Mouse (Mus musculus): Measurements from ENCODE around the gene Plch2. TPM values are rescaled to one million over a fixed set of nuclear protein-coding genes. Genes with fewer than 3 reads are reported as not detected.
A peak's percentile ranks its signal among the peaks of the same experiment; 100 is the strongest.

The Plch2 gene
- polyA plus RNA-seq, 1 experiment from 2014 or later: 3.6 TPM

DNA sequence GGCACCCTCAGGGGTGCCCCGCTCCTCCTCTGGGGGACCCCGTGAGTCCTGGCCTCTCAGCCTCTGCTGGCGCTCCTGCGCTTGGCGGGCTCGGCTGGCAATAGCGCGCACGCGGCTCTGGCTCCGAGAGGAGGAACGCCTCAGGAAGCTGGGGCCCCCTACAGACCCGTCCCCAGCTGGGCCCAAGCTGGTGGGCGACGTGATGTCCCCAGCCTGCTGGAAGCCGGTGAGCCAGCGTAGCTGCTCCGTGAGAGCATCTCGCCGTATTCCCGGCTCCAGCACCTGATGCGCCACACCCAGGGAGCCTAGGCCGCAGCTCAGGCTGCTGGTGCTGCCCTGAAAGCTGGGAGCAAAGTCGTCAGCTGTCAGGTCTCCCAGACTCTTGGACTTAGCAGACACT lies 72.8 kb downstream of the Plch2 start:
- Histone ChIP-seq H3K9ac (replicated peaks; ENCODE audit: low read length) (no peak overlapping the region), H3K4me2 (replicated peaks; ENCODE audit: low read depth, low read length) (no peak overlapping the region), H3K27me3 (ENCODE audit: insufficient read depth, low read length) (no peaks in the 10 kb centered on the region), H3K27ac (ENCODE audit: low read length) (no peak overlapping the region), H3K4me3 (ENCODE audit: low read length) (no peak overlapping the region), H3K36me3 (ENCODE audit: insufficient read depth, low read length) (peaks cover 26% of the 10 kb centered on the region), H3K9me3 (ENCODE audit: low read length) (no peaks in the 10 kb centered on the region), H3K4me1 (ENCODE audit: insufficient read depth, low read length) (peaks cover 14% of the 10 kb centered on the region)
- 16% methylated on average over 24 of the region's 24 CpGs for WGBS
- ATAC-seq (ENCODE audit: low FRiP score, low TSS enrichment): no peak

DNA sequence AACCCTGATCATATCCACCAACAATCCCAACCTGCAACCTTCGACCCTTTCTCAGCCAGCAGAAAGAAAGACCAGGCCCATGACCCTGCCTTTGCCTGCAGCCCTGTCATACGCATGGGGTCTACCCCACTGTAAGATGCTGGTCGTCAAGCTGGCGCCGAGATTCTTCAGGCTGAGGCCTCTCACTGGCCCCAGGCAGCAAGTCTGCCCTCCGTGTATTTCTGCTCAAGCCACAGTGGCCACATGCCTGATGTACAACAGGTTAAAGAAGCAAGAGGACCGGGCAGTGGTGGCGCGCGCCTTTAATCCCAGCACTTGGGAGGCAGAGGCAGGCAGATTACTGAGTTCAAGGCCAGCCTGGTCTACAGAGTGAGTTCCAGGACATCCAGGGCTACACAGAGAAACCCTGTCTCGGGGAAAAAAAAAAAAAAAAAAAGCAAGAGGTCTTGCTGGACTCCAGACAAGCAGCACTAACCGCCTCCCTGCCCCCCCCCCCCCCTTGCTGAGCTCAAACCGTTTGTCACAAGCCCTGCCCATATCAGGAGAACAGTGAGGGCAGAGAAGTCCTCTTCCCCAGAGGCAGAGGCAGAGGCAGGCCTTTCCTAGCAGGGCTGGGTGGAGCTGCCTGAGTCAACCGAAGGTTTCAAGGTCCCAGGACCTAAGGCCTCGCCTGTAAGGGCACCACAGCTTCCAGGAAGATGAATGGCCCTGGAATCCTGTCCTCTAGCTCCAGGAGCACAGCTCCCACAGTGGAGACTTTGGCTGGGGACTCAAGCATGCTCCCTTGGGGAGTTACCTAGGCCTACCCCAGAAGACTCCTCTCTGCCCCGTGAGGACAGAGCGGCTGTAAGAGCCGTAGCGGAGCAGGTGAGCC lies 74.1 kb downstream of the Plch2 start:
- ATAC-seq (ENCODE audit: low FRiP score, low TSS enrichment): no peak
- no peaks in the 10 kb centered on the region for H3K27me3 ChIP-seq (ENCODE audit: insufficient read depth, low read length)
- H3K4me1 ChIP-seq (ENCODE audit: insufficient read depth, low read length): peaks cover 14% of the 10 kb centered on the region
- no peak overlapping the region for H3K4me2 ChIP-seq (replicated peaks; ENCODE audit: low read depth, low read length)
- no peak overlapping the region for H3K9ac ChIP-seq (replicated peaks; ENCODE audit: low read length)
- no peaks in the 10 kb centered on the region for H3K9me3 ChIP-seq (ENCODE audit: low read length)
- H3K36me3 ChIP-seq (ENCODE audit: insufficient read depth, low read length): peaks cover 39% of the 10 kb centered on the region
- no peak overlapping the region for H3K4me3 ChIP-seq (ENCODE audit: low read length)
- WGBS: 76% methylated on average over 18 of the region's 19 CpGs
- no peak overlapping the region for H3K27ac ChIP-seq (ENCODE audit: low read length)

DNA sequence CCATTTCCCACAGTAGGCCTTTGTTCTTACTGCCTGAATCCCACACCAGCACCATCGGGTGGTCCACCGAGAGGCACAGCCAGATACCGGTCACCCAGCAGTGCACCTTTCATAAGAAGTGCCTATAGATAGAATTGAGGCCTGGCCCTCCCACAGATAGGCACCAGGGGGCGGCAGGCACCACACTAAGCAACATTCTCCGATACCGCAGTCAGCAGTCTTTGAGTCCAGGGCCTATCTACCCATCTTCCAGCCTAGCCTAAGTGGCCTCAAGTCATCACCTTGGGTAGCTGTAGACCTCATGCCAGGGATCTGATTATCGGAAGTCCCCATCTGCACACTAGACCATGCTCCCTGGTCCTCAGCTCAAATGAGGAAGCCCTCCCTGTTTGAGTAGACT lies 75.1 kb downstream of the Plch2 start:
- Histone ChIP-seq H3K27me3 (ENCODE audit: insufficient read depth, low read length) (no peaks in the 10 kb centered on the region), H3K9me3 (ENCODE audit: low read length) (no peaks in the 10 kb centered on the region), H3K4me3 (ENCODE audit: low read length) (no peak overlapping the region), H3K4me2 (replicated peaks; ENCODE audit: low read depth, low read length) (no peak overlapping the region), H3K36me3 (ENCODE audit: insufficient read depth, low read length) (peaks cover 47% of the 10 kb centered on the region), H3K9ac (replicated peaks; ENCODE audit: low read length) (no peak overlapping the region), H3K4me1 (ENCODE audit: insufficient read depth, low read length) (peaks cover 14% of the 10 kb centered on the region), H3K27ac (ENCODE audit: low read length) (no peak overlapping the region)
- peak; percentile 26 for ATAC-seq (ENCODE audit: low FRiP score, low TSS enrichment)
- WGBS: 43% methylated on average over 7 of the region's 7 CpGs

DNA sequence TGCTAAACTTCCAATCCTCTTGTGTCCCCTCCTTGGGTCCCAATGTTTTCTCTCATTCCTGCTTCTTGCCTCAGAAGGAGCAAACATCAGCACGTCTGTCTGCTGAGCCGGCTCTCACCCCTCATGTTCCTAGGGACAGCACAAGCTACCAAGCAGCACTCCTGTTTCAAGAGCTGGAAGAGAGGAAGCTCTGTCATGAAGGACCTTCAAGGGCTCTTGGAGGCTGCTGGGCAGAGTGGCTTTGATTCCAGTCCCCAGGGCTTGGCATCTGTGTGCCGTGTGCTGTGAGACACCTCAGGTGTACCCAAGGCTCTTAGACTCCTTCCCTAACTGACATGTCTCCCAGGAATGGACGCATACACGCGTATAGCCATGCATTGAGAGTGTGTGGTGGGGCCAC lies 75.5 kb downstream of the Plch2 start:
- no peak overlapping the region for H3K27ac ChIP-seq (ENCODE audit: low read length)
- no peaks in the 10 kb centered on the region for H3K9me3 ChIP-seq (ENCODE audit: low read length)
- peaks cover 14% of the 10 kb centered on the region for H3K4me1 ChIP-seq (ENCODE audit: insufficient read depth, low read length)
- no peak overlapping the region for H3K4me3 ChIP-seq (ENCODE audit: low read length)
- no peak overlapping the region for H3K9ac ChIP-seq (replicated peaks; ENCODE audit: low read length)
- no peak; the same call in 1 of the 2 replicates for ATAC-seq (ENCODE audit: low FRiP score, low TSS enrichment)
- H3K4me2 ChIP-seq (replicated peaks; ENCODE audit: low read depth, low read length): no peak overlapping the region
- H3K36me3 ChIP-seq (ENCODE audit: insufficient read depth, low read length): peaks cover 52% of the 10 kb centered on the region
- 85% methylated on average over 6 of the region's 6 CpGs for WGBS
- H3K27me3 ChIP-seq (ENCODE audit: insufficient read depth, low read length): no peaks in the 10 kb centered on the region

DNA sequence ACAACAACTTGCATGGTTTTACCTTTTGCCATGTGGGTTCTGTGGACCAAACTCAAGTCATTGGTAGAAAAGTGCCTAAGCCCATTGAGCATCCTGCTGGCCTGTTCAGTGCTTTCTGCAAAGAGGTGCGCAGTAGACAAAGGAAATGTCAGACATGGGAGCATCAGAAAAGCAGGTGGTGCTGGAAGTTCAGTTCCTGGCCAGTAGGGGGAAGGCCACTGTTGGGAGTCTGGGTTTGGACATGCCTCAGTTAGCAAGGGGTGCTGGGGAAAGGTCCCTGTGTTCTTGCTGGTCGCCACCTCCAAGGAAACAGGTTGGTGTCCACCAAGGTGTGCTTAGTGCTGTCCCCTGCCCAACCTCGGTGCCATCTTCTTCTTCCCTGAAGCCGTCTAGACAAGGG lies 76.5 kb downstream of the Plch2 start:
- ATAC-seq (ENCODE audit: low FRiP score, low TSS enrichment): no peak
- no peaks in the 10 kb centered on the region for H3K9me3 ChIP-seq (ENCODE audit: low read length)
- H3K27ac ChIP-seq (ENCODE audit: low read length): no peak overlapping the region
- peaks cover 60% of the 10 kb centered on the region for H3K36me3 ChIP-seq (ENCODE audit: insufficient read depth, low read length)
- H3K4me2 ChIP-seq (replicated peaks; ENCODE audit: low read depth, low read length): no peak overlapping the region
- H3K4me1 ChIP-seq (ENCODE audit: insufficient read depth, low read length): 0 out of 2 replicates have a peak, but pooled peaks cover 6% of the 10 kb centered on the region
- H3K4me3 ChIP-seq (ENCODE audit: low read length): no peak overlapping the region
- H3K9ac ChIP-seq (replicated peaks; ENCODE audit: low read length): no peak overlapping the region
- no peaks in the 10 kb centered on the region for H3K27me3 ChIP-seq (ENCODE audit: insufficient read depth, low read length)
- WGBS: 95% methylated on average over 4 of the region's 4 CpGs

DNA sequence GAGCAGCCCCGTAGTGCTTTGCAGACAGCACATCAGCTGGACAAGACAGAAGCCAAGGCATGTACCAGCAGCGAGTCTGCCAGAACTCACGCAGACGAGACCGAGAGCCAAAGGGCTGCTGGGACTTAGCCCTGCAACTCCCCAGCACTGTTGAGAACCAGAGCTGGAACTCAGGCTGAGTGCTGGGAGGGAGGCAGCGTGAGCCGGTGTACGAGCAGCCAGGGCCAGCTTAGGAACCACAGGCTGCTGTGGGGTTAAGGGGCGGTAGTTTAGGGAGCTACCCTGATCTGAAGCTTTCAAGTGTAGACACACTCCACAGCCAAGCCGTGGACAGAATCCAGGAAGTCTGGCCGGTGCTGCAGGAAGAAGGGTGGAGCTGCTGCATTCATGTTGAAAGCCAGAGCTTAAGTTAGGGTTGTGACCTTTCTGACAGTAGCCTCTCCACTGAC lies 82.4 kb downstream of the Plch2 start:
- H3K4me2 ChIP-seq (replicated peaks; ENCODE audit: low read depth, low read length): no peak overlapping the region
- no peaks in the 10 kb centered on the region for H3K4me1 ChIP-seq (ENCODE audit: insufficient read depth, low read length)
- H3K9ac ChIP-seq (replicated peaks; ENCODE audit: low read length): no peak overlapping the region; the same call in 1 of the 2 replicates
- WGBS: 87% methylated on average over 11 of the region's 11 CpGs
- peaks cover 97% of the 10 kb centered on the region for H3K36me3 ChIP-seq (ENCODE audit: insufficient read depth, low read length)
- no peak for ATAC-seq (ENCODE audit: low FRiP score, low TSS enrichment)
- no peak overlapping the region for H3K4me3 ChIP-seq (ENCODE audit: low read length)
- H3K27ac ChIP-seq (ENCODE audit: low read length): no peak overlapping the region
- no peaks in the 10 kb centered on the region for H3K27me3 ChIP-seq (ENCODE audit: insufficient read depth, low read length)
- no peaks in the 10 kb centered on the region for H3K9me3 ChIP-seq (ENCODE audit: low read length)

DNA sequence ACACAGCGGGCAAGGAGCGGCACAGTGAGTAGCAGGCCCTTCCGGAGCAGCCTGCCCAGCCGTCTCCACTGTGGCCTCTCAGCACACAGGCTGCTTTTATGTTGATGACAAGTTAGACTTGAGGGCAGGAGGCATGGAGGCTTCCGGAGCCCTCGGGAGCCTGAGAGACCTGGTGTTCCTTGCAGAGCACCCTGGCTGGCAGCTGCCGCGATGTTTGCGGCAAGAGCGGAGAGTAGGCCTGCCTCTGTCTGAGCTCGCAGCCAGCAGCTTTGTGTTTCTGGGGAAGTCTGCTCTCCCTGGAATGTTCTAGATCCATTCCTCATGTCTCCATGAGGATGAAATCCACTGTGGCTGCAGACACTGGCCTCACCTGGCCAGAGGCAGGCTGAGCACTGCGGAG lies 84.0 kb downstream of the Plch2 start:
- ATAC-seq (ENCODE audit: low FRiP score, low TSS enrichment): no peak
- H3K4me2 ChIP-seq (replicated peaks; ENCODE audit: low read depth, low read length): no peak overlapping the region
- no peak overlapping the region for H3K4me3 ChIP-seq (ENCODE audit: low read length)
- 95% methylated on average over 12 of the region's 12 CpGs for WGBS
- H3K9me3 ChIP-seq (ENCODE audit: low read length): no peaks in the 10 kb centered on the region
- no peaks in the 10 kb centered on the region for H3K27me3 ChIP-seq (ENCODE audit: insufficient read depth, low read length)
- H3K36me3 ChIP-seq (ENCODE audit: insufficient read depth, low read length): peaks cover 85% of the 10 kb centered on the region
- H3K4me1 ChIP-seq (ENCODE audit: insufficient read depth, low read length): no peaks in the 10 kb centered on the region
- H3K27ac ChIP-seq (ENCODE audit: low read length): no peak overlapping the region
- no peak overlapping the region for H3K9ac ChIP-seq (replicated peaks; ENCODE audit: low read length)

DNA sequence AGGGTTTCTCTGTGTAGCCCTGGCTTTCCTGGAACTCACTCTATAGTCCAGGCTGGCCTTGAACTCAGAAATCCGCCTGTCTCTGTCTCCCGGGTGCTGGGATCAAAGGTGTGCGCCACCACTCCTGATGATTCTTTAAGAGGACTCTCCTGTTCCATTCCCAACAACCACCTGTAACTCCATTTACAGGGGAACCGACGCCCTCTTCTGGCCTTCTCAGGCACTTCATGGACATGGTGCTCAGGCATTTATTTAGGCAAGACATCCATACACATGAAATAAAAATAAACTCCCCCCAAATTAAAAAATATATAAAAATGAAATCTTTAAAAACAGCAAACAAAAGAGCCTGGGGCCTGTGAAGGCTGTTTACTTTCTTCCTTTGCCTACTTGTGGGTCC lies 89.4 kb downstream of the Plch2 start:
- no peak overlapping the region for H3K4me3 ChIP-seq (ENCODE audit: low read length)
- no peak overlapping the region for H3K4me2 ChIP-seq (replicated peaks; ENCODE audit: low read depth, low read length)
- no peak overlapping the region for H3K27ac ChIP-seq (ENCODE audit: low read length)
- no peak for ATAC-seq (ENCODE audit: low FRiP score, low TSS enrichment)
- peaks cover 10% of the 10 kb centered on the region for H3K27me3 ChIP-seq (ENCODE audit: insufficient read depth, low read length)
- H3K4me1 ChIP-seq (ENCODE audit: insufficient read depth, low read length): peaks cover 23% of the 10 kb centered on the region
- no peaks in the 10 kb centered on the region for H3K9me3 ChIP-seq (ENCODE audit: low read length)
- peaks cover 33% of the 10 kb centered on the region for H3K36me3 ChIP-seq (ENCODE audit: insufficient read depth, low read length)
- WGBS: 72% methylated on average over 5 of the region's 5 CpGs
- no peak overlapping the region for H3K9ac ChIP-seq (replicated peaks; ENCODE audit: low read length)

DNA sequence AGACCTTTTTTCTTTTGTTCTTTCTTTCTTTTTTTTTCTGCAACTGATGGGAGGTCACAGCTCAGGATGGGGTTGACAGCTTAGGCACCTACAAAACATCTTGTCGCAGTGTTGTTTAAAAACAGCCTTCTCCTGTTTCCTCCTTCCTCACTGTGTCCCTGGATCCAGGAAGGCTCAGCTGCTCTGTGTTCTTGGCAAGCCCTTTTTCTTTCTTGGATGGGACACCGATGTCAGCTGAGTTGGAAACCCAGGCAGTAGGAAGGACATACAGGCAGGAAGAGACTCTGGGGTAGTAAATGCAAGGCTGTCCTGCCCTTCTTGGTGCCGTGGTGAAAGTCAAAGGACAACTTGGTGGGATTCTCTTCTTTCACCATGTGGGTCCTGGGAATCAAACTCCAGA lies 90.7 kb downstream of the Plch2 start:
- peaks cover 23% of the 10 kb centered on the region for H3K27me3 ChIP-seq (ENCODE audit: insufficient read depth, low read length)
- peaks cover 20% of the 10 kb centered on the region for H3K36me3 ChIP-seq (ENCODE audit: insufficient read depth, low read length)
- H3K4me1 ChIP-seq (ENCODE audit: insufficient read depth, low read length): peaks cover 34% of the 10 kb centered on the region
- ATAC-seq (ENCODE audit: low FRiP score, low TSS enrichment): no peak
- no peak overlapping the region for H3K27ac ChIP-seq (ENCODE audit: low read length)
- no peak overlapping the region for H3K4me3 ChIP-seq (ENCODE audit: low read length)
- no peaks in the 10 kb centered on the region for H3K9me3 ChIP-seq (ENCODE audit: low read length)
- H3K9ac ChIP-seq (replicated peaks; ENCODE audit: low read length): peak overlapping the region; percentile 85; the same call in 1 of the 2 replicates
- 66% methylated on average over 3 of the region's 3 CpGs for WGBS
- H3K4me2 ChIP-seq (replicated peaks; ENCODE audit: low read depth, low read length): peak overlapping the region; percentile 84; the same call in 1 of the 2 replicates

DNA sequence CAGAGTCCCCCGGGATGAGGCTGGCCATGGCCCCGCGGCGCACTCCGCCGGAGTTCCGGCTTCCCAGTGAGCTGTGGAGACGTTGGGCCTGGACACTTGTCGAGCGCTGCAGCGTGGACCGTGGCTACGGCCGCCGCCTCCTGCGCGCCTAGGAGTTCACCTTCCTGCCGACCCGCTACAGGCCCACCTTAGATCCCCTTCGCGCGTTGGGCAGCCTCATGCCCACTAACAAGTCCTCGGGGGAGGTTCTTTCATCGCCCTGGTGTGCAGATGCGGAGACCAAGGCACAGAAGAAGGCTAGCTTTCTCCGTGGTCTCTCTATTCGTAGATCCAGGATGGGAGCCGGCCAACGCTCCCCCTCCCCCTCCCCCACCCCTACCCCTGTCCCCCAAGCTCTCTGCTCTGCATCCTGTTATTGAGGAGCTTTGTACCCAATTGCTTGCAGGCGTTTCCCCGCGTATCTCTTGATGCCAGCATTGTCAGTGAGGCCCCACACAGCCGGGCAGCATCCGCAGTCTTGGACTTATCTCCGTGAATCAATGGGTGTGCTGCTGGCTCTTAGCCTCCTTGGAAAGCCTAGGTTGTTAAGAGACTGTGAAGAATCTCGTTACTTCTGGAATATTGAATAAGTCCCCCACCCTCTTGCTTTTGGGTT lies 91.9 kb downstream of the Plch2 start:
- Histone ChIP-seq H3K4me1 (ENCODE audit: insufficient read depth, low read length) (peaks cover 42% of the 10 kb centered on the region), H3K9ac (replicated peaks; ENCODE audit: low read length) (peak overlapping the region; percentile 85), H3K4me3 (ENCODE audit: low read length) (peak overlapping the region; percentile 87), H3K9me3 (ENCODE audit: low read length) (no peaks in the 10 kb centered on the region), H3K27me3 (ENCODE audit: insufficient read depth, low read length) (peaks cover 35% of the 10 kb centered on the region), H3K36me3 (ENCODE audit: insufficient read depth, low read length) (peaks cover 9% of the 10 kb centered on the region), H3K4me2 (replicated peaks; ENCODE audit: low read depth, low read length) (peak overlapping the region; percentile 84), H3K27ac (ENCODE audit: low read length) (peak overlapping the region; percentile 90)
- ATAC-seq (ENCODE audit: low FRiP score, low TSS enrichment): no peak
- WGBS: under 1% methylated on average over 36 of the region's 36 CpGs

Data from kidney, embryonic 16.5 days (tissue).